ENCODE assay signal across 25 mouse cellular contexts in genomic region chr1:131365832-131366231, GRCm38 (mm10).
A peak's percentile ranks its signal among the peaks of the same experiment; 100 is the strongest.
DNase-seq lines count a peak whose midpoint lies in the region; TF ChIP-seq lines count a peak whose summit lies in the region.
"Had no signal": no experiment of that assay in that cellular context is flagged by ENCODE, and none has a peak within 500 bp of the region (broad histone marks: within the 10 kb centered on the region; RNA-seq: fewer than 3 reads in every experiment).

No protein-coding gene starts in this region.

- DNase-seq in spleen, postnatal 36 days (ENCODE audit: low spot score in 2 of 2) = peak; percentile 28 to 33
- no peak for DNase-seq in spleen, adult 18-20 months
- DNase-seq in CH12.LX (ENCODE audit: extremely low read depth) = no peak
- peak; percentile 56 for DNase-seq in induced T-regulatory cell, adult 2 months (ENCODE audit: low read depth)
- DNase-seq in adrenal gland, postnatal 4 days (ENCODE audit: low spot score in 2 of 2) = no peak
- DNase-seq in testis, postnatal 14 days (ENCODE audit: low spot score) = no peak
- DNase-seq in gastrocnemius, postnatal 25 days = no peak
- DNase-seq: adrenal gland, postnatal 10 days; cerebellum, adult 8-10 months; cerebellum, postnatal 36 days; heart, adult 11 months; kidney, postnatal 36 days; lung, adult 18-20 months; lung, postnatal 10 days; right cerebral cortex, postnatal 14 days had no signal

- H3K9me3 ChIP-seq in CH12.LX (replicated peaks; ENCODE audit: low read length) = no peaks in the 10 kb centered on the region
- H3K9me3 ChIP-seq: forebrain, embryonic 13.5 days; G1E; hindbrain, embryonic 15.5 days; kidney, embryonic 15.5 days; limb, embryonic 13.5 days; liver, embryonic 12.5 days had no signal

- no peak overlapping the region for H3K9ac ChIP-seq in CH12.LX (ENCODE audit: insufficient read depth, low read depth)
- H3K9ac ChIP-seq: forebrain, embryonic 13.5 days; hindbrain, embryonic 15.5 days; kidney, embryonic 15.5 days; limb, embryonic 13.5 days; liver, embryonic 12.5 days had no signal

- no peaks in the 10 kb centered on the region for H3K27me3 ChIP-seq in CH12.LX (replicated peaks)
- H3K27me3 ChIP-seq: forebrain, embryonic 13.5 days; hindbrain, embryonic 15.5 days; kidney, embryonic 15.5 days; limb, embryonic 13.5 days; liver, embryonic 12.5 days; Patski had no signal

- TF ChIP-seq POLR2A in CH12.LX (IDR thresholded peaks at IDR 0.05; ENCODE audit: low read depth, low read length) = no peak

- in situ Hi-C loops in CH12.LX (cut with MboI; ENCODE audit: low pct_ligation_motif_present, low pct_unique_long_range_greater_than_20kb, low sequenced_read_pairs) = no loop called here

- H3K4me2 ChIP-seq in CH12.LX (ENCODE audit: insufficient read depth, low read depth, poor library complexity, severe bottlenecking) = no peak overlapping the region
- H3K4me2 ChIP-seq: forebrain, embryonic 13.5 days; heart, embryonic 11.5 days; hindbrain, embryonic 15.5 days; kidney, embryonic 15.5 days; limb, embryonic 13.5 days; liver, embryonic 12.5 days; midbrain, embryonic 11.5 days had no signal

- no peak for TF ChIP-seq CTCF in CH12.LX (conservative IDR thresholded peaks at IDR 0.05 in 1 of 2, IDR thresholded peaks at IDR 0.05 in 1 of 2; ENCODE audit: low read depth in 2 of 2, low read length in 2 of 2)

- H3K4me3 ChIP-seq in CH12.LX (replicated peaks in 1 of 3; ENCODE audit: low read depth in 2 of 3, low read length in 2 of 3, poor library complexity in 1 of 3) = no peak overlapping the region
- H3K4me3 ChIP-seq: forebrain, embryonic 13.5 days; hindbrain, embryonic 15.5 days; kidney, embryonic 15.5 days; limb, embryonic 13.5 days; liver, embryonic 12.5 days had no signal

- H3K27ac ChIP-seq in CH12.LX (ENCODE audit: insufficient read depth, low read depth) = no peak overlapping the region
- H3K27ac ChIP-seq: forebrain, embryonic 13.5 days; hindbrain, embryonic 15.5 days; kidney, embryonic 15.5 days; limb, embryonic 13.5 days; liver, embryonic 12.5 days; stomach, postnatal 0 days had no signal

- no peaks in the 10 kb centered on the region for H3K79me2 ChIP-seq in CH12.LX (replicated peaks; ENCODE audit: control insufficient read depth, extremely low read depth, insufficient read depth, poor library complexity, severe bottlenecking)

- dilution Hi-C loops in CH12.LX (cut with MboI; ENCODE audit: extremely low pct_ligation_motif_present, extremely low pct_unique_long_range_greater_than_20kb, low sequenced_read_pairs) = no loop called here

- TF ChIP-seq RAD21 in CH12.LX (IDR thresholded peaks at IDR 0.05; ENCODE audit: low read depth, low read length) = no peak

- H3K4me1 ChIP-seq in CH12.LX (ENCODE audit: control insufficient read depth in 1 of 2, insufficient read depth in 2 of 2) = peaks cover 8 to 51% of the 10 kb centered on the region in 2 experiments; a peak in 3 of 4 replicates
- H3K4me1 ChIP-seq: forebrain, embryonic 13.5 days; hindbrain, embryonic 15.5 days; kidney, embryonic 15.5 days; limb, embryonic 13.5 days; liver, embryonic 12.5 days had no signal

- H3K36me3 ChIP-seq in CH12.LX (replicated peaks in 1 of 2; ENCODE audit: control insufficient read depth in 1 of 2, insufficient read depth in 1 of 2, low read length in 1 of 2) = peaks cover 8 to 19% of the 10 kb centered on the region in 2 experiments

- TF ChIP-seq EP300 in CH12.LX (IDR thresholded peaks at IDR 0.05; ENCODE audit: low read length) = peak; percentile 79

TF ChIP-seq in CH12.LX, 34 proteins besides CTCF, POLR2A, EP300 and RAD21:
- 0 out of 2 replicates have a peak, but pooled peaks have one; percentile 20 for TF ChIP-seq MXI1 (IDR thresholded peaks at IDR 0.05; ENCODE audit: low read depth, low read length)
- no peak for TF ChIP-seq ZNF384 (IDR thresholded peaks at IDR 0.05; ENCODE audit: low read depth, low read length)
- TF ChIP-seq NELFE (IDR thresholded peaks at IDR 0.05; ENCODE audit: low read depth, low read length) = no peak
- no peak for TF ChIP-seq CHD1 (IDR thresholded peaks at IDR 0.05; ENCODE audit: low read depth, low read length)
- no peak for TF ChIP-seq POLR2AphosphoS2 (IDR thresholded peaks at IDR 0.05; ENCODE audit: low read depth, low read length)
- TF ChIP-seq USF1 (IDR thresholded peaks at IDR 0.05; ENCODE audit: low read depth, low read length) = no peak
- peak; percentile 79 for TF ChIP-seq IRF4 (IDR thresholded peaks at IDR 0.05; ENCODE audit: low read depth, low read length)
- peak; percentile 48; the same call in 1 of the 2 replicates for TF ChIP-seq TCF12 (IDR thresholded peaks at IDR 0.05; ENCODE audit: low read depth, low read length)
- no peak for TF ChIP-seq PAX5 (IDR thresholded peaks at IDR 0.05; ENCODE audit: low read length)
- 0 out of 2 replicates have a peak, but pooled peaks have one; percentile 19 for TF ChIP-seq MAFK (IDR thresholded peaks at IDR 0.05; ENCODE audit: insufficient replicate concordance, low read length)
- TF ChIP-seq UBTF (IDR thresholded peaks at IDR 0.05; ENCODE audit: low read depth, low read length) = no peak
- peak; percentile 72 for TF ChIP-seq ELF1 (IDR thresholded peaks at IDR 0.05; ENCODE audit: low read depth, low read length)
- no peak for TF ChIP-seq MAX (IDR thresholded peaks at IDR 0.05; ENCODE audit: low read length)
- peak; percentile 51; the same call in 1 of the 2 replicates for TF ChIP-seq MEF2A (IDR thresholded peaks at IDR 0.05; ENCODE audit: borderline replicate concordance, low read depth, low read length)
- 0 out of 2 replicates have a peak, but pooled peaks have one; percentile 29 for TF ChIP-seq CHD2 (IDR thresholded peaks at IDR 0.05; ENCODE audit: low read length)
- TF ChIP-seq ZKSCAN1 (IDR thresholded peaks at IDR 0.05; ENCODE audit: borderline replicate concordance, low read depth, low read length) = no peak
- TF ChIP-seq NRF1 (IDR thresholded peaks at IDR 0.05; ENCODE audit: low read depth, low read length) = no peak
- TF ChIP-seq JUND (conservative IDR thresholded peaks at IDR 0.05; ENCODE audit: low read depth, low read length) = no peak
- TF ChIP-seq ZC3H11A (IDR thresholded peaks at IDR 0.05; ENCODE audit: low read depth, low read length) = no peak
- no peak for TF ChIP-seq SMC3 (IDR thresholded peaks at IDR 0.05; ENCODE audit: low read depth, low read length)
- TF ChIP-seq E2F4 (IDR thresholded peaks at IDR 0.05; ENCODE audit: insufficient replicate concordance, low read depth, low read length) = no peak
- 0 out of 2 replicates have a peak, but pooled peaks have one; percentile 35 for TF ChIP-seq BHLHE40 (IDR thresholded peaks at IDR 0.05; ENCODE audit: low read depth, low read length)
- no peak for TF ChIP-seq USF2 (conservative IDR thresholded peaks at IDR 0.05; ENCODE audit: low read depth, low read length)
- no peak for TF ChIP-seq KAT2A (IDR thresholded peaks at IDR 0.05; ENCODE audit: insufficient replicate concordance, low read length)
- TF ChIP-seq HCFC1 (IDR thresholded peaks at IDR 0.05; ENCODE audit: low read depth, low read length) = peak; percentile 17; the same call in 1 of the 2 replicates
- TF ChIP-seq ETS1 (conservative IDR thresholded peaks at IDR 0.05; ENCODE audit: low read depth, low read length) = 0 out of 2 replicates have a peak, but pooled peaks have one; percentile 16
- TF ChIP-seq GABPA (IDR thresholded peaks at IDR 0.05; ENCODE audit: insufficient replicate concordance, low read depth, low read length) = no peak
- TF ChIP-seq SIN3A (IDR thresholded peaks at IDR 0.05; ENCODE audit: low read length) = no peak
- TF ChIP-seq RCOR1 (conservative IDR thresholded peaks at IDR 0.05; ENCODE audit: low read depth, low read length) = peak; percentile 75; the same call in 1 of the 2 replicates
- TF ChIP-seq MYC (IDR thresholded peaks at IDR 0.05; ENCODE audit: low read depth, low read length) = 0 out of 2 replicates have a peak, but pooled peaks have one; percentile 23
- TF ChIP-seq TBP (conservative IDR thresholded peaks at IDR 0.05; ENCODE audit: low read depth, low read length) = no peak
- TF ChIP-seq MAZ (IDR thresholded peaks at IDR 0.05; ENCODE audit: low read depth, low read length) = no peak
- no peak for TF ChIP-seq ZMIZ1 (IDR thresholded peaks at IDR 0.05; ENCODE audit: low read depth, low read length)
- no peak for TF ChIP-seq JUN (IDR thresholded peaks at IDR 0.05; ENCODE audit: insufficient read depth, low read depth, low read length)
TF ChIP-seq in CH12.LX: peak in this region for 12.

Comparison
In these comparisons a context has a peak if more than half of its experiments do, and no peak if none do; other contexts are left out.
1. DNase-seq: peak in spleen, postnatal 36 days (2 of 2) and induced T-regulatory cell, adult 2 months (single experiment); none in spleen, adult 18-20 months (0 of 2), CH12.LX (single experiment), adrenal gland, postnatal 4 days (0 of 2), testis, postnatal 14 days (single experiment) and gastrocnemius, postnatal 25 days (single experiment).